In genomic region chr9:43225481-43225880, GRCm38 (mm10) we compare ENCODE assay signal across 13 mouse cellular contexts. TPM values are rescaled to one million over a fixed set of nuclear protein-coding genes. Genes with fewer than 3 reads are reported as not detected.
A peak's percentile ranks its signal among the peaks of the same experiment; 100 is the strongest.
DNase-seq lines count a peak whose midpoint lies in the region; ATAC-seq and TF ChIP-seq lines count a peak whose summit lies in the region.
"Had no signal": no experiment of that assay in that cellular context is flagged by ENCODE, and none has a peak within 500 bp of the region (broad histone marks: within the 10 kb centered on the region; RNA-seq: fewer than 3 reads in every experiment).

No protein-coding gene starts in this region.

- H3K4me2 ChIP-seq in heart, embryonic 14.5 days (ENCODE audit: low read length): no peak overlapping the region
- H3K4me2 ChIP-seq in midbrain, embryonic 12.5 days (replicated peaks): no peak overlapping the region
- no peak overlapping the region for H3K4me2 ChIP-seq in midbrain, embryonic 11.5 days
- H3K4me2 ChIP-seq in limb, embryonic 14.5 days (replicated peaks; ENCODE audit: low read depth, low read length, severe bottlenecking): no peak overlapping the region
- H3K4me2 ChIP-seq: midbrain, embryonic 13.5 days; neural tube, embryonic 15.5 days had no signal

- H3K9me3 ChIP-seq in heart, embryonic 14.5 days (ENCODE audit: control insufficient read depth, low read length): no peaks in the 10 kb centered on the region
- H3K9me3 ChIP-seq in midbrain, embryonic 12.5 days: no peaks in the 10 kb centered on the region
- no peaks in the 10 kb centered on the region for H3K9me3 ChIP-seq in midbrain, embryonic 11.5 days (ENCODE audit: control insufficient read depth, low read length)
- H3K9me3 ChIP-seq in limb, embryonic 14.5 days (ENCODE audit: control insufficient read depth, low read length): no peaks in the 10 kb centered on the region
- H3K9me3 ChIP-seq: midbrain, embryonic 13.5 days; neural tube, embryonic 15.5 days had no signal

- ATAC-seq in heart, embryonic 14.5 days (ENCODE audit: insufficient number of reproducible peaks, insufficient read depth, low FRiP score, low read depth): no peak
- ATAC-seq in midbrain, embryonic 12.5 days (ENCODE audit: low FRiP score, low read depth): no peak
- ATAC-seq in midbrain, embryonic 11.5 days (ENCODE audit: low FRiP score): no peak
- ATAC-seq in limb, embryonic 14.5 days (ENCODE audit: low FRiP score, low read depth): no peak
- ATAC-seq: forebrain, embryonic 16.5 days; midbrain, embryonic 13.5 days had no signal

- no peaks in the 10 kb centered on the region for H3K27me3 ChIP-seq in heart, embryonic 14.5 days (ENCODE audit: control insufficient read depth, insufficient read depth, low read length)
- H3K27me3 ChIP-seq in midbrain, embryonic 12.5 days: 0 out of 2 replicates have a peak, but pooled peaks cover 8% of the 10 kb centered on the region
- H3K27me3 ChIP-seq in midbrain, embryonic 11.5 days (ENCODE audit: control insufficient read depth, insufficient read depth, low read length): no peaks in the 10 kb centered on the region
- H3K27me3 ChIP-seq in limb, embryonic 14.5 days (ENCODE audit: control insufficient read depth, insufficient read depth, low read length): no peaks in the 10 kb centered on the region
- H3K27me3 ChIP-seq: neural tube, embryonic 15.5 days had no signal

- TF ChIP-seq CTCF in layer of hippocampus, adult 2 months (conservative IDR thresholded peaks at IDR 0.05): no peak

- no peak for DNase-seq in heart, adult 8-10 months (ENCODE audit: low spot score)
- no peak for DNase-seq in midbrain, embryonic 11.5 days (ENCODE audit: low spot score, missing footprints)
- no peak for DNase-seq in limb, embryonic 14.5 days (ENCODE audit: low spot score)
- DNase-seq in cerebellum, postnatal 25 days: no peak
- no peak for DNase-seq in layer of hippocampus, adult 2 months (ENCODE audit: low spot score in 2 of 2)
- no peak for DNase-seq in left cerebral cortex, postnatal 10 days (ENCODE audit: extremely low spot score in 1 of 2, low spot score in 2 of 2)
- DNase-seq: kidney, postnatal 10 days had no signal

- H3K4me3 ChIP-seq in heart, embryonic 14.5 days (ENCODE audit: control insufficient read depth in 1 of 2, insufficient read depth in 1 of 2, low read depth in 1 of 2, low read length in 2 of 2): no peak overlapping the region
- H3K4me3 ChIP-seq in midbrain, embryonic 12.5 days: no peak overlapping the region
- no peak overlapping the region for H3K4me3 ChIP-seq in midbrain, embryonic 11.5 days (ENCODE audit: low read depth, low read length)
- H3K4me3 ChIP-seq in limb, embryonic 14.5 days (replicated peaks; ENCODE audit: low read length): no peak overlapping the region
- H3K4me3 ChIP-seq in layer of hippocampus, adult 2 months: no peak overlapping the region
- H3K4me3 ChIP-seq: midbrain, embryonic 13.5 days; neural tube, embryonic 15.5 days had no signal

- TF ChIP-seq POLR2A in limb, embryonic 14.5 days (IDR thresholded peaks at IDR 0.05; ENCODE audit: borderline replicate concordance, extremely low read depth, insufficient read depth, insufficient read length): no peak

- H3K4me1 ChIP-seq in heart, embryonic 14.5 days (ENCODE audit: control insufficient read depth in 2 of 2, insufficient read depth in 2 of 2, low read length in 2 of 2): peaks cover 16 to 26% of the 10 kb centered on the region in 2 experiments
- H3K4me1 ChIP-seq in midbrain, embryonic 12.5 days: peaks cover 12% of the 10 kb centered on the region
- H3K4me1 ChIP-seq in midbrain, embryonic 11.5 days (ENCODE audit: control insufficient read depth, insufficient read depth, low read length): no peaks in the 10 kb centered on the region
- peaks cover 29% of the 10 kb centered on the region; the same call in 1 of the 2 replicates for H3K4me1 ChIP-seq in limb, embryonic 14.5 days (ENCODE audit: control insufficient read depth, insufficient read depth, low read length)

- no peak overlapping the region for H3K9ac ChIP-seq in heart, embryonic 14.5 days (ENCODE audit: low read length)
- H3K9ac ChIP-seq in midbrain, embryonic 12.5 days (replicated peaks): 0 out of 2 replicates have a peak overlapping the region, but pooled peaks have one; percentile 0
- no peak overlapping the region for H3K9ac ChIP-seq in midbrain, embryonic 11.5 days (ENCODE audit: low read length)
- H3K9ac ChIP-seq in limb, embryonic 14.5 days (ENCODE audit: low read depth, low read length, severe bottlenecking): no peak overlapping the region
- H3K9ac ChIP-seq: midbrain, embryonic 13.5 days had no signal

- peak overlapping the region; percentile 29 to 65 for H3K27ac ChIP-seq in heart, embryonic 14.5 days (replicated peaks in 1 of 2; ENCODE audit: control insufficient read depth in 1 of 2, insufficient read depth in 1 of 2, low read depth in 2 of 2, low read length in 2 of 2)
- H3K27ac ChIP-seq in midbrain, embryonic 12.5 days (replicated peaks): no peak overlapping the region
- no peak overlapping the region for H3K27ac ChIP-seq in midbrain, embryonic 11.5 days (ENCODE audit: low read depth, low read length)
- peak overlapping the region; percentile 9; the same call in 1 of the 2 replicates for H3K27ac ChIP-seq in limb, embryonic 14.5 days (replicated peaks; ENCODE audit: low read depth, low read length)
- H3K27ac ChIP-seq in layer of hippocampus, adult 2 months: no peak overlapping the region
- H3K27ac ChIP-seq: midbrain, embryonic 13.5 days; neural tube, embryonic 15.5 days had no signal

- peaks cover 20% of the 10 kb centered on the region for H3K36me3 ChIP-seq in heart, embryonic 14.5 days (ENCODE audit: control insufficient read depth, insufficient read depth, low read length)
- H3K36me3 ChIP-seq in midbrain, embryonic 12.5 days: no peaks in the 10 kb centered on the region
- H3K36me3 ChIP-seq in midbrain, embryonic 11.5 days (ENCODE audit: control insufficient read depth, insufficient read depth, low read length): no peaks in the 10 kb centered on the region
- H3K36me3 ChIP-seq in limb, embryonic 14.5 days (ENCODE audit: control insufficient read depth, insufficient read depth, low read length): peaks cover 66% of the 10 kb centered on the region
- H3K36me3 ChIP-seq: midbrain, embryonic 13.5 days; neural tube, embryonic 15.5 days had no signal

- 29% methylated on average over 2 of the region's 2 CpGs for WGBS in heart, embryonic 14.5 days
- WGBS in midbrain, embryonic 12.5 days: 43% methylated on average over 2 of the region's 2 CpGs
- 50% methylated on average over 2 of the region's 2 CpGs for WGBS in midbrain, embryonic 11.5 days
- 0% methylated on average over 2 of the region's 2 CpGs for WGBS in limb, embryonic 14.5 days

- intact Hi-C loops in left cerebral cortex, postnatal 10 days (cut with DNase I): loop anchor here (10.0 kb wide), 1 partner anchor 749 kb away; no protein-coding TSS in a partner anchor

RNA-seq across cellular contexts. Expression of gene Oaf, which starts 14.2 kb away (rescaled TPM):
- 39.6 and 41.2 TPM in 2 replicates for polyA plus RNA-seq in heart, embryonic 14.5 days (2014; fragmentation: Nextera tagmentation; extraction: Ambion mirVana)
- total RNA-seq in heart, adult 8-10 months (2022): 10 to 100 TPM in 1 of 4 experiments, 1 to 10 TPM in 3; 8.9 to 10.2 (median 9.0) TPM
- 18.3 and 30.9 TPM in 2 replicates for polyA plus RNA-seq in midbrain, embryonic 12.5 days (2016; fragmentation: Nextera tagmentation; extraction: Ambion mirVana)
- 26.4 and 28.6 TPM in 2 replicates for polyA plus RNA-seq in midbrain, embryonic 11.5 days (2014; fragmentation: Nextera tagmentation; extraction: Ambion mirVana)
- 149 and 154 TPM in 2 replicates for polyA plus RNA-seq in limb, embryonic 14.5 days (2012; rRNA removed)
- polyA plus RNA-seq in limb, embryonic 14.5 days (2014; fragmentation: Nextera tagmentation; extraction: Ambion mirVana): 145 and 172 TPM in 2 replicates
- 10 to 100 TPM; 18.6 to 19.5 TPM for total RNA-seq in layer of hippocampus, adult 2 months (2021)
- total RNA-seq in left cerebral cortex, postnatal 10 days (2021): 1 to 10 TPM; 8.1 to 9.6 TPM
- total RNA-seq: CH12.LX had no signal

RNA-seq across cellular contexts. Expression of gene Pou2f3, which starts 15.3 kb away (rescaled TPM):
- 0.12 TPM in 1 of 2 replicates, not detected in the other for polyA plus RNA-seq in heart, embryonic 14.5 days (2014; fragmentation: Nextera tagmentation; extraction: Ambion mirVana)
- total RNA-seq in heart, adult 8-10 months (2022): not detected
- not detected in 2 replicates for polyA plus RNA-seq in midbrain, embryonic 12.5 days (2016; fragmentation: Nextera tagmentation; extraction: Ambion mirVana)
- polyA plus RNA-seq in midbrain, embryonic 11.5 days (2014; fragmentation: Nextera tagmentation; extraction: Ambion mirVana): not detected in 2 replicates
- polyA plus RNA-seq in limb, embryonic 14.5 days (2012; rRNA removed): 6.5 and 6.9 TPM in 2 replicates
- 5.2 and 7.9 TPM in 2 replicates for polyA plus RNA-seq in limb, embryonic 14.5 days (2014; fragmentation: Nextera tagmentation; extraction: Ambion mirVana)
- under 1 TPM; 0.22 to 0.33 TPM for total RNA-seq in layer of hippocampus, adult 2 months (2021)
- total RNA-seq in left cerebral cortex, postnatal 10 days (2021): not detected
- polyA plus RNA-seq: forebrain, embryonic 16.5 days; neural tube, embryonic 15.5 days had no signal

Comparison
In these comparisons a context has a peak if more than half of its experiments do, and no peak if none do; other contexts are left out.
1. H3K27ac ChIP-seq: peak in heart, embryonic 14.5 days (2 of 2) and limb, embryonic 14.5 days (single experiment); none in midbrain, embryonic 12.5 days (single experiment), midbrain, embryonic 11.5 days (single experiment) and layer of hippocampus, adult 2 months (single experiment).